Mouse (Mus musculus) forebrain, embryonic 15.5 days (tissue): ENCODE results near the gene Flad1. TPM values are rescaled to one million over a fixed set of nuclear protein-coding genes. Genes with fewer than 3 reads are reported as not detected.

Experiments used
- polyA plus RNA-seq: library from polyadenylated mRNA; unstranded; fragments of >200 nt; fragmentation: Nextera tagmentation; extraction: Ambion mirVana; gene quantifications from 2 replicates; pipeline ENCODE4 v1.2.1, GENCODE M21; 2015

Gene Flad1
- polyA plus RNA-seq, 1 experiment from 2014 or later = 42.0 TPM

Other genes starting within 250 kb of the Flad1 start
- gene Clk2, start 247.1 kb downstream of the Flad1 start, polyA plus RNA-seq = 26.5 and 26.9 TPM in 2 replicates
- gene Scamp3, start 234.4 kb downstream of the Flad1 start, polyA plus RNA-seq = 116 and 120 TPM in 2 replicates
- gene Fam189b, start 228.7 kb downstream of the Flad1 start, polyA plus RNA-seq = 22.3 and 24.6 TPM in 2 replicates
- 39.2 and 42.7 TPM in 2 replicates for gene Gba, start 208.9 kb downstream of the Flad1 start, polyA plus RNA-seq
- gene Thbs3, start 196.7 kb downstream of the Flad1 start, polyA plus RNA-seq = 67.0 and 68.3 TPM in 2 replicates
- 172 and 175 TPM in 2 replicates for gene Mtx1, start 184.8 kb downstream of the Flad1 start, polyA plus RNA-seq
- gene Muc1, start 182.8 kb downstream of the Flad1 start, polyA plus RNA-seq = 1.1 and 1.8 TPM in 2 replicates
- gene Krtcap2, start 165.9 kb downstream of the Flad1 start, polyA plus RNA-seq = 192 and 205 TPM in 2 replicates
- 57.7 and 58.7 TPM in 2 replicates for gene Trim46, start 165.6 kb downstream of the Flad1 start, polyA plus RNA-seq
- gene Dpm3, start 152.5 kb downstream of the Flad1 start, polyA plus RNA-seq = 76.5 and 89.6 TPM in 2 replicates
- gene Slc50a1, start 141.3 kb downstream of the Flad1 start, polyA plus RNA-seq = 35.4 and 40.6 TPM in 2 replicates
- gene Efna1, start 130.7 kb downstream of the Flad1 start, polyA plus RNA-seq = 9.2 and 9.9 TPM in 2 replicates
- 41.0 and 42.5 TPM in 2 replicates for gene Efna3, start 88.9 kb downstream of the Flad1 start, polyA plus RNA-seq
- 14.4 and 15.7 TPM in 2 replicates for gene Efna4, start 73.8 kb downstream of the Flad1 start, polyA plus RNA-seq
- 32.9 and 34.0 TPM in 2 replicates for gene Adam15, start 61.9 kb downstream of the Flad1 start, polyA plus RNA-seq
- gene Dcst2, start 49.9 kb downstream of the Flad1 start, polyA plus RNA-seq = 0.11 and 0.13 TPM in 2 replicates
- gene Dcst1, start 46.6 kb downstream of the Flad1 start, polyA plus RNA-seq = 0.51 and 0.89 TPM in 2 replicates
- 0.37 and 0.52 TPM in 2 replicates for gene Zbtb7b, start 17.1 kb downstream of the Flad1 start, polyA plus RNA-seq
- 0.64 and 0.82 TPM in 2 replicates for gene Lenep, start 9.1 kb downstream of the Flad1 start, polyA plus RNA-seq
- 165 and 196 TPM in 2 replicates for gene Cks1b, start 6.5 kb upstream of the Flad1 start, polyA plus RNA-seq
- 14.3 and 15.8 TPM in 2 replicates for gene Shc1, start 6.6 kb upstream of the Flad1 start, polyA plus RNA-seq
- 39.4 and 41.5 TPM in 2 replicates for gene Pygo2, start 18.3 kb upstream of the Flad1 start, polyA plus RNA-seq
- 12.1 and 15.1 TPM in 2 replicates for gene Pbxip1, start 24.8 kb upstream of the Flad1 start, polyA plus RNA-seq
- gene Pmvk, start 42.7 kb upstream of the Flad1 start, polyA plus RNA-seq = 80.2 and 80.9 TPM in 2 replicates
- gene Kcnn3, start 108.3 kb upstream of the Flad1 start, polyA plus RNA-seq = 9.0 and 10.4 TPM in 2 replicates